Mouse (Mus musculus): ENCODE results near the gene Ints5. TPM values are rescaled to one million over a fixed set of nuclear protein-coding genes. Genes with fewer than 3 reads are reported as not detected.
"Not testable (repeated sequence)": the region's sequence is repeated elsewhere in the genome, so short reads cannot be mapped to it uniquely, and the experiment has no call there.

The Ints5 gene
- polyA plus RNA-seq, 1 experiment, result 5.9 TPM

DNA sequence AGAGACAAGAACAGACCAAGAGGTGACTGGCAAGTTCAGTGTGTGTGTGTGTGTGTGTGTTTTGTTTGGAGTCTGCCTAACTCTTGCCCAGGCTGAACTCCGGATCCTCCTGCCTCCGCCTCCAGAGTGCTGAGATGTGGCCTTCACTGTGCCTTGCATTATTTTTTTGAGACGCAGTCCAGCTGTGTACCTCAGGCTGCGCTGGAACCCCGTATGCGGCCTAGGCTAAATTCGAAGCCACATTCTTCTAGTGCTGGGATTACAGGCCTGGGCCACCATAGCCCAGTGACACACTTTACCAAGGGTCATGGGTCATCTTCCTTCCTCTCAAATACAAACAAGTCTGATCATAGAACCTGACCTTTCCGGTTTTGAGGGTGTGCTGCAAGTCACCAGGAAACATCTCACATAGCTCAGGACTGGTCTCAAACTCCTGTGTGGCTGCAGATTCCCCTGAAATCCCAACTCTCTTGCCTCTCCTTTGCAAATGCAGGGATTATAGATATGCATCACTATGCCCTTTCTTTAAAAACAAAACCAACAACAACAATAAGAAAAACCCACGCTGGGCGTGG is 20.5 kb upstream of the Ints5 start:
- peak overlapping the region; percentile 90 for H3K4me3 ChIP-seq (ENCODE audit: insufficient read depth, low read depth, low read length)
- H3K27ac ChIP-seq (replicated peaks; ENCODE audit: low read depth, low read length), result peak overlapping the region; percentile 78
- peaks cover 6% of the 10 kb centered on the region; the same call in 1 of the 2 replicates for H3K4me1 ChIP-seq (ENCODE audit: control insufficient read depth, insufficient read depth, insufficient read length, low read length)

DNA sequence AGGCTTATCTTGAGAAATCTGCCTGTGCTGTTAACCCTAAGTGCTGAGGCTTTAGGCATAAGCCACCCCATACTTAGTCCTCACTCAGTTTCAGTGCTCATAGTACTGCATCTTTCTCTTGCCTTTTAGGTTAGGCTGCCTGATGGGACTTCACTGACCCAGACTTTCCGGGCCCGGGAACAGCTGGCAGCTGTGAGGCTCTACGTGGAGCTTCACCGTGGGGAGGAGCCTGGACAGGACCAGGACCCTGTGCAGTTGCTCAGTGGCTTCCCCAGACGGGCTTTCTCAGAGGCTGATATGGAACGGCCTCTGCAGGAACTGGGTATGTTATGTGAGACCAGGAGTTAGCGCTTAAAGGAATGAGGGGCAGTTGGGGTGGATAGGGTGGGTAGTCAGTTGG is 17.8 kb upstream of the Ints5 start:
- Histone ChIP-seq H3K4me3 (ENCODE audit: insufficient read depth, low read depth, low read length) (no peak overlapping the region), H3K27ac (replicated peaks; ENCODE audit: low read depth, low read length) (no peak overlapping the region)

GRCm38 (mm10) chr19:8880311-8881033 is 12.3 kb upstream of the Ints5 start, which contains the start of gene Uqcc3:
Uqcc3 (minus strand) TSS chr19:8880923.
- Histone ChIP-seq H3K4me1 (ENCODE audit: control insufficient read depth, insufficient read depth, insufficient read length, low read length) (0 out of 2 replicates have a peak, but pooled peaks cover 2% of the 10 kb centered on the region), H3K4me3 (ENCODE audit: insufficient read depth, low read depth, low read length) (peak within 1 kb of the TSS; percentile 69)

More for the DNA sequence above, 17.8 kb upstream of the Ints5 start:
- peaks cover 8% of the 10 kb centered on the region; the same call in 1 of the 2 replicates for H3K4me1 ChIP-seq (ENCODE audit: control insufficient read depth, insufficient read depth, insufficient read length, low read length)

GRCm38 (mm10) chr19:8881034-8881392 is 11.8 kb upstream of the Ints5 start:
- H3K27ac ChIP-seq (replicated peaks; ENCODE audit: low read depth, low read length), result no peak overlapping the region
- H3K4me1 ChIP-seq (ENCODE audit: control insufficient read depth, insufficient read depth, insufficient read length, low read length), result 0 out of 2 replicates have a peak, but pooled peaks cover 2% of the 10 kb centered on the region
- H3K4me3 ChIP-seq (ENCODE audit: insufficient read depth, low read depth, low read length), result peak overlapping the region; percentile 69

More at GRCm38 (mm10) chr19:8880311-8881033, 12.3 kb upstream of the Ints5 start, which contains the start of gene Uqcc3:
- peak within 1 kb of the TSS; percentile 61 for H3K27ac ChIP-seq (replicated peaks; ENCODE audit: low read depth, low read length)

- Histone ChIP-seq H3K4me3 (ENCODE audit: insufficient read depth, low read depth, low read length) (no peak within 1 kb of the TSS), H3K27ac (replicated peaks; ENCODE audit: low read depth, low read length) (no peak within 1 kb of the TSS), H3K4me1 (ENCODE audit: control insufficient read depth, insufficient read depth, insufficient read length, low read length) (peaks cover 7% of the 10 kb centered on the region; the same call in 1 of the 2 replicates)
Observed at GRCm38 (mm10) chr19:8883616-8884015, 9.2 kb upstream of the Ints5 start, which contains the start of the genes Lbhd1 and Gm49403. Lbhd1 (plus strand) TSS chr19:8883732. Gm49403 (plus strand) TSS chr19:8883930.

GRCm38 (mm10) chr19:8886916-8887584 is 5.8 kb upstream of the Ints5 start:
- H3K4me3 ChIP-seq (ENCODE audit: insufficient read depth, low read depth, low read length), result no peak overlapping the region
- H3K27ac ChIP-seq (replicated peaks; ENCODE audit: low read depth, low read length), result no peak overlapping the region
- peaks cover 6% of the 10 kb centered on the region; the same call in 1 of the 2 replicates for H3K4me1 ChIP-seq (ENCODE audit: control insufficient read depth, insufficient read depth, insufficient read length, low read length)

GRCm38 (mm10) chr19:8887585-8888463 is 5.0 kb upstream of the Ints5 start:
- peak overlapping the region; percentile 79 for H3K4me3 ChIP-seq (ENCODE audit: insufficient read depth, low read depth, low read length)
- 0 out of 2 replicates have a peak overlapping the region, but pooled peaks have one; percentile 41 for H3K27ac ChIP-seq (replicated peaks; ENCODE audit: low read depth, low read length)
- H3K4me1 ChIP-seq (ENCODE audit: control insufficient read depth, insufficient read depth, insufficient read length, low read length), result peaks cover 6% of the 10 kb centered on the region; the same call in 1 of the 2 replicates

DNA sequence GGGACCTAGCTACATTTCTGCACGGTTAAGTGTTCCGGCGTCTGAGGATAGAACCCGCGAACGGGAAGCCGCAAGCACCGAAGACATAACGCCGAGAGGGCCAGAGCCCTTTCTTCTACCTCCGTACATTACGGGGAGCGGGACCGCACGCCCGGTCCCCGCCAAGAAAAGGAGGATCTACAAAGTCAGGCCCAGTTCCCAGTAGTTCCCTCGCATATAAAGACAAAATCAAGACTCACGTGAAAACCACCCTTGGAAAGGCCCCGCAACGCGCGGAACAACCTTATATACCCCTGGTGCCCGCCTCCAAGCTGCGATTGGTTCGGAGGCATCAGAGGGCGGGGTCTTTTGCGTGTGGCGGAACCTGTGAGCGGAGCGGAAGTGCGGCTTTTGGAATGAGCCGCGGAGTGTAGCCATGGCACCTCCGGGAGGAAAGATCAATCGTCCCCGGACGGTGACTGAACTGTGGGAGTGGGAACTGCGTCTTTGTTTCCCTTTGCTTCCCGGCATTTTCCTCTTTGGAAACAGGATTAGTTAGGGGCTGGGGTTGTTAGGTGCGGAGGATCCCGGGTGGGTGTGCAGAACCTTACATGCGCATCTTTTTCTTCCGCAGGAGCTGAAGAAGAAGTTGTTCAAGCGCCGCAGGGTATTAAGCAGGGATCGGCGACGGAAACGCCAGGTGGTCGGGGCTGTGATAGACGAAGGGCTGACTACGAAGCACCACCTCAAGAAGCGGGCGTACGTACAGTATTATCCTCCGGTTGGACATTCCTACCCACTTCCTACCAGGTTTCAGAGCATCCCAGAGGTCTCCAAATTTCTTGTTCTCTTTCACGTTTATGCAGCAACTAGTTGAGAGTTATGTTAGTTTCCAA is 4.1 kb upstream of the Ints5 start, which contains the start of the genes 1810009A15Rik and Gm49416:
1810009A15Rik (plus strand) TSS at position 343 of the 875 bp plus-strand sequence.
Gm49416 (plus strand) TSS at position 416 of the 875 bp plus-strand sequence.
- H3K27ac ChIP-seq (replicated peaks; ENCODE audit: low read depth, low read length), result peak within 1 kb of the TSS; percentile 50
- H3K4me3 ChIP-seq (ENCODE audit: insufficient read depth, low read depth, low read length), result peak within 1 kb of the TSS; percentile 82
- H3K4me1 ChIP-seq (ENCODE audit: control insufficient read depth, insufficient read depth, insufficient read length, low read length), result peaks cover 6% of the 10 kb centered on the region; the same call in 1 of the 2 replicates

- H3K4me1 ChIP-seq (ENCODE audit: control insufficient read depth, insufficient read depth, insufficient read length, low read length), result peaks cover 6% of the 10 kb centered on the region; the same call in 1 of the 2 replicates
- H3K4me3 ChIP-seq (ENCODE audit: insufficient read depth, low read depth, low read length), result no peak overlapping the region
- no peak overlapping the region for H3K27ac ChIP-seq (replicated peaks; ENCODE audit: low read depth, low read length)
Observed at GRCm38 (mm10) chr19:8895397-8895960, 2.7 kb downstream of the Ints5 start.

GRCm38 (mm10) chr19:8896231-8896630 is 3.4 kb downstream of the Ints5 start:
- not testable (repeated sequence) for H3K4me3 ChIP-seq (ENCODE audit: insufficient read depth, low read depth, low read length); H3K27ac ChIP-seq (replicated peaks; ENCODE audit: low read depth, low read length); H3K4me1 ChIP-seq (ENCODE audit: control insufficient read depth, insufficient read depth, insufficient read length, low read length)

GRCm38 (mm10) chr19:8897211-8897864 is 4.5 kb downstream of the Ints5 start:
- Histone ChIP-seq H3K27ac (replicated peaks; ENCODE audit: low read depth, low read length) (0 out of 2 replicates have a peak overlapping the region, but pooled peaks have one; percentile 5), H3K4me3 (ENCODE audit: insufficient read depth, low read depth, low read length) (peak overlapping the region; percentile 45)
- H3K4me1 ChIP-seq (ENCODE audit: control insufficient read depth, insufficient read depth, insufficient read length, low read length), result not testable (repeated sequence)

GRCm38 (mm10) chr19:8897865-8898495 is 5.2 kb downstream of the Ints5 start, which contains the start of gene Ganab:
Ganab (plus strand) TSS chr19:8898071.
- H3K4me1 ChIP-seq (ENCODE audit: control insufficient read depth, insufficient read depth, insufficient read length, low read length), result peaks cover 6% of the 10 kb centered on the region; the same call in 1 of the 2 replicates
- H3K4me3 ChIP-seq (ENCODE audit: insufficient read depth, low read depth, low read length), result peak within 1 kb of the TSS; percentile 85
- H3K27ac ChIP-seq (replicated peaks; ENCODE audit: low read depth, low read length), result peak within 1 kb of the TSS; percentile 74

Measured in brown adipose tissue, adult 24 weeks (tissue).